ENCODE assay signal across 10 mouse cellular contexts in the genomic region with DNA sequence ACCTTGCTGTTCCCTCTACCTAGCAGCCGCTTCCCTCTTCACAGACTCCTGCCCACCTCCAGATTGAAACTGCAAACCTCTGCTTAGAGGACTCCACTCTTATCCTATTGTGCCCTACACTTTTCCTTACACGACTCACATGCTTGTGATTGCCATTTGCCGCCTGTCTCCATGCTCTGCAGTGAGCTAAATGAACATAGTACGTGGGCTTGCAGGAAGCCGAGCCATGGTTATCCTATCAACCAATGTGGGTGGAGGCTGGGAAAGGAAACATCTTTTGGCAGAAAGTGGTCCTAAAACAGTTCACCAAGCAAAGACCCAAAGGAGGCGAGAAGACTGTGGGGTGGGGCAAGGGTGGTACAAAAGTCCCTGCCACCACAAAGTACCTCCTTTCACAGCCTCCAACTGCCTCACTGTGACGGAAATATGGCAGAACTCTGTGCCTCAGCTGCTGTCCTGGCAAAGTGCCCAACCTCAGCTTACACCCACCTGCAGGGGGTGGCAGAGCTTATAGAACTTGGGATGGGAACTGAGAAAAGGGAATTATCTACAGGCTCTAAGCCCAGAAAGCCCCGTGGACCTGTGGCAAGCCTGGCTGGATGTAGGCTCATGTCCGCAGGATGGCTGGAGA.
DNase-seq lines count a peak whose midpoint lies in the region; ATAC-seq and TF ChIP-seq lines count a peak whose summit lies in the region.
"Had no signal": no experiment of that assay in that cellular context is flagged by ENCODE, and none has a peak within 500 bp of the region (broad histone marks: within the 10 kb centered on the region; RNA-seq: fewer than 3 reads in every experiment).

No protein-coding gene starts in this region.

- 87% methylated on average over 9 of the region's 9 CpGs for WGBS in hindbrain, embryonic 10.5 days
- WGBS in hindbrain, embryonic 12.5 days, result 72% methylated on average over 9 of the region's 9 CpGs
- 51% methylated on average over 9 of the region's 9 CpGs for WGBS in olfactory bulb, adult 2 months

- 0 out of 2 replicates have a peak overlapping the region, but pooled peaks have one; percentile 24 for H3K27ac ChIP-seq in hindbrain, embryonic 10.5 days
- no peak overlapping the region; the same call in 1 of the 2 replicates for H3K27ac ChIP-seq in hindbrain, embryonic 12.5 days
- peak overlapping the region; percentile 86 for H3K27ac ChIP-seq in layer of hippocampus, adult 2 months
- peak overlapping the region; percentile 81 for H3K27ac ChIP-seq in olfactory bulb, adult 2 months (ENCODE audit: insufficient read depth, low read depth, low read length)
- H3K27ac ChIP-seq: embryonic facial prominence, embryonic 13.5 days; liver, embryonic 13.5 days had no signal

- no peak for DNase-seq in hindbrain, embryonic 10.5 days (ENCODE audit: low spot score)
- peak; percentile 23 for DNase-seq in NIH3T3 (ENCODE audit: low read depth)
- DNase-seq in layer of hippocampus, adult 2 months (ENCODE audit: low spot score in 2 of 2), result peak in 1 of 2 experiments; percentile 51
- DNase-seq in adrenal gland, postnatal 10 days, result no peak
- no peak for DNase-seq in adrenal gland, adult (ENCODE audit: inconsistent age in 2 of 2, low spot score in 1 of 2)
- DNase-seq: liver, embryonic 13.5 days had no signal

- 0 out of 2 replicates have a peak, but pooled peaks cover 4% of the 10 kb centered on the region for H3K36me3 ChIP-seq in hindbrain, embryonic 10.5 days
- no peaks in the 10 kb centered on the region for H3K36me3 ChIP-seq in hindbrain, embryonic 12.5 days
- H3K36me3 ChIP-seq: liver, embryonic 13.5 days had no signal

- no peak for TF ChIP-seq POLR2A in olfactory bulb, adult 2 months (IDR thresholded peaks at IDR 0.05; ENCODE audit: insufficient read depth, low read depth, low read length)

- H3K4me3 ChIP-seq in hindbrain, embryonic 10.5 days, result no peak overlapping the region
- H3K4me3 ChIP-seq in hindbrain, embryonic 12.5 days, result no peak overlapping the region
- no peak overlapping the region for H3K4me3 ChIP-seq in layer of hippocampus, adult 2 months
- no peak overlapping the region for H3K4me3 ChIP-seq in olfactory bulb, adult 2 months (ENCODE audit: insufficient read depth, low read depth, low read length)
- H3K4me3 ChIP-seq: embryonic facial prominence, embryonic 13.5 days; liver, embryonic 13.5 days had no signal

- no peak overlapping the region for H3K4me2 ChIP-seq in hindbrain, embryonic 12.5 days (replicated peaks)
- H3K4me2 ChIP-seq: embryonic facial prominence, embryonic 13.5 days; liver, embryonic 13.5 days had no signal

- ATAC-seq in hindbrain, embryonic 12.5 days (ENCODE audit: low FRiP score), result no peak
- no peak for ATAC-seq in activated CD4-positive, CD25-positive, alpha-beta regulatory T cell, adult 4 months

- H3K4me1 ChIP-seq in hindbrain, embryonic 10.5 days (replicated peaks), result peaks cover 35% of the 10 kb centered on the region
- peaks cover 48% of the 10 kb centered on the region for H3K4me1 ChIP-seq in hindbrain, embryonic 12.5 days
- H3K4me1 ChIP-seq in olfactory bulb, adult 2 months (ENCODE audit: control insufficient read depth, insufficient read depth, low read length), result peaks cover 53% of the 10 kb centered on the region

- no peaks in the 10 kb centered on the region for H3K9me3 ChIP-seq in hindbrain, embryonic 10.5 days
- H3K9me3 ChIP-seq in hindbrain, embryonic 12.5 days (replicated peaks), result no peaks in the 10 kb centered on the region
- H3K9me3 ChIP-seq: embryonic facial prominence, embryonic 13.5 days; liver, embryonic 13.5 days had no signal

- no peaks in the 10 kb centered on the region for H3K27me3 ChIP-seq in hindbrain, embryonic 10.5 days (ENCODE audit: insufficient read depth, poor library complexity, severe bottlenecking)
- H3K27me3 ChIP-seq in hindbrain, embryonic 12.5 days, result no peaks in the 10 kb centered on the region
- H3K27me3 ChIP-seq: embryonic facial prominence, embryonic 13.5 days; liver, embryonic 13.5 days had no signal

- no peak overlapping the region for H3K9ac ChIP-seq in hindbrain, embryonic 12.5 days
- H3K9ac ChIP-seq: embryonic facial prominence, embryonic 13.5 days; liver, embryonic 13.5 days had no signal

- peak; percentile 59 for TF ChIP-seq CTCF in layer of hippocampus, adult 2 months (conservative IDR thresholded peaks at IDR 0.05)
- TF ChIP-seq CTCF in olfactory bulb, adult 2 months (IDR thresholded peaks at IDR 0.05; ENCODE audit: insufficient read depth, low read depth, low read length), result no peak
